Mouse (Mus musculus): ENCODE measurements around the gene Acaca.
"Not testable (repeated sequence)": the region's sequence is repeated elsewhere in the genome, so short reads cannot be mapped to it uniquely, and the experiment has no call there.

Gene Acaca

GRCm38 (mm10) chr11:84332384-84332783 lies 202.9 kb downstream of the Acaca start:
- DNase-seq (ENCODE audit: low read depth, low spot score), result no peak

- peak; percentile 7 for DNase-seq (ENCODE audit: low read depth, low spot score)
Measured at GRCm38 (mm10) chr11:84332860-84333259, 203.4 kb downstream of the Acaca start.

GRCm38 (mm10) chr11:84338273-84338672 lies 208.8 kb downstream of the Acaca start:
- DNase-seq (ENCODE audit: low read depth, low spot score), result not testable (repeated sequence)

GRCm38 (mm10) chr11:84340630-84341029 lies 211.2 kb downstream of the Acaca start:
- no peak for DNase-seq (ENCODE audit: low read depth, low spot score)

- DNase-seq (ENCODE audit: low read depth, low spot score), result no peak
Measured at GRCm38 (mm10) chr11:84344522-84345236, 215.2 kb downstream of the Acaca start.

- no peak for DNase-seq (ENCODE audit: low read depth, low spot score)
Measured at GRCm38 (mm10) chr11:84347766-84348165, 218.3 kb downstream of the Acaca start.

GRCm38 (mm10) chr11:84348843-84349825 lies 219.7 kb downstream of the Acaca start:
- no peak for DNase-seq (ENCODE audit: low read depth, low spot score)

- DNase-seq (ENCODE audit: low read depth, low spot score), result no peak
Measured at GRCm38 (mm10) chr11:84351150-84351549, 221.7 kb downstream of the Acaca start.

- DNase-seq (ENCODE audit: low read depth, low spot score), result peak; percentile 18
Measured at GRCm38 (mm10) chr11:84353058-84353726, 223.7 kb downstream of the Acaca start.

GRCm38 (mm10) chr11:84357304-84357703 lies 227.8 kb downstream of the Acaca start:
- no peak for DNase-seq (ENCODE audit: low read depth, low spot score)

- DNase-seq (ENCODE audit: low read depth, low spot score), result no peak
Measured at GRCm38 (mm10) chr11:84357771-84358170, 228.3 kb downstream of the Acaca start.

GRCm38 (mm10) chr11:84361551-84361950 lies 232.1 kb downstream of the Acaca start:
- no peak for DNase-seq (ENCODE audit: low read depth, low spot score)

GRCm38 (mm10) chr11:84362633-84363243 lies 233.3 kb downstream of the Acaca start:
- no peak for DNase-seq (ENCODE audit: low read depth, low spot score)

GRCm38 (mm10) chr11:84365313-84365712 lies 235.8 kb downstream of the Acaca start:
- no peak for DNase-seq (ENCODE audit: low read depth, low spot score)

GRCm38 (mm10) chr11:84368902-84369301 lies 239.4 kb downstream of the Acaca start:
- no peak for DNase-seq (ENCODE audit: low read depth, low spot score)

- DNase-seq (ENCODE audit: low read depth, low spot score), result no peak
Measured at GRCm38 (mm10) chr11:84373122-84373521, 243.7 kb downstream of the Acaca start.

- DNase-seq (ENCODE audit: low read depth, low spot score), result no peak
Measured at GRCm38 (mm10) chr11:84375951-84376496, 246.6 kb downstream of the Acaca start.

- no peak for DNase-seq (ENCODE audit: low read depth, low spot score)
Measured at GRCm38 (mm10) chr11:84376510-84377365, 247.3 kb downstream of the Acaca start.

GRCm38 (mm10) chr11:84382450-84382849 lies 253.0 kb downstream of the Acaca start:
- no peak for DNase-seq (ENCODE audit: low read depth, low spot score)

GRCm38 (mm10) chr11:84383891-84384290 lies 254.4 kb downstream of the Acaca start:
- DNase-seq (ENCODE audit: low read depth, low spot score), result no peak
